Mouse (Mus musculus): ENCODE measurements at regions not wholly inside any gene's neighbourhood (a gene's known extent, or its start where the extent isn't known, plus 50 kb on each side); places are given as distances from the start of the nearest gene placed in this dataset.
A peak's percentile ranks its signal among the peaks of the same experiment; 100 is the strongest.

DNA sequence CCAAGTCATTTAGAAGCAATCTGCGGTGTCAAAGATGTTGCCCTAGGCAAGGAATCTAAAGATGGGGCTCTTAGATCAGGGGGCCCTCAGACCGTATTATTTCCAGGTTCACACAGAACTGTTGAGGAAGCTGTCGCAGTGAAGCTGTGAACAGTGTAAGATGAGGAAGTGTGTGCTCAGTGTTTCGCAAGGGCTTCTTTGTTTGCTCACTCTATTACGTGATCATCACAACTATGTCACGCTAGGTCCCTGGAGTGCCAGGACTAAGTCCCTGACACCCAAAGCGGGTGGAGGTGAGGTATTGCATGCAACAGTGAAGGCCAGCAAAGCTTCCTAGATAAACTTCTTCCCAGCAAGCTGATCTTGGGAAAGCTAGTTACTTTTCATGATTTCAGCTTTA is 254.4 kb downstream of the Hlx start:
- no peak for DNase-seq (ENCODE audit: low read depth, low spot score)

DNA sequence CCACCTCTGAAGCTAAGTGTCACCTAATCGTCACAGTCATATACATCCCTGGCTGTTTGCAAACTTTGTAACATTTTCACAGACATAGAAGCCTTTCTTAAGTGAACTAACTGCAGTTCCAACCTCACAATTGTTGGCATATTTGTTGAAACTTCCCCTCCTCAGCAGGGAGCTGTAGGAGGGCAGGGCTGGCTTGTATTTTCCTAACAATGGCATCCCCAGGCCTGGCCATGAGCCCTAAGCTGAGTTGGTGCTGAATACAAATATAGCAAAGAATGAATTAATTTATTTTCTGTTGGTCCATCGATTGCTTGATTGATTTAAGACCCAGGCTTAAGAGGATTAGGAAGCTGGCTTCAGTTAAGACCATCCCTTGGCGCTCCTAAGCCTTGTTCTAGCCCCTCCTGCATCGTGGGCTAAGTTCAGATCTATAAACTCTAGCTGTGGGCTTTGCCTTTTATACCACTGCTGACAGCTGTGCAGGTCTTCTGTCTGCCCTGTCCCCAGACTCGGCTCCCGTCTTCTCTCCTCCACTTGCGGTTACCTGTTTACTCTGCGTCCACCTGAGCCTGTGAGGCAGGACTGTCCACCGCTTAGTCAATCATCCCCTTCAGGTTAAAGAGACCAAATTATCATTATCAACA is 269.8 kb downstream of the Hlx start:
- no peak for DNase-seq (ENCODE audit: low read depth, low spot score)

DNA sequence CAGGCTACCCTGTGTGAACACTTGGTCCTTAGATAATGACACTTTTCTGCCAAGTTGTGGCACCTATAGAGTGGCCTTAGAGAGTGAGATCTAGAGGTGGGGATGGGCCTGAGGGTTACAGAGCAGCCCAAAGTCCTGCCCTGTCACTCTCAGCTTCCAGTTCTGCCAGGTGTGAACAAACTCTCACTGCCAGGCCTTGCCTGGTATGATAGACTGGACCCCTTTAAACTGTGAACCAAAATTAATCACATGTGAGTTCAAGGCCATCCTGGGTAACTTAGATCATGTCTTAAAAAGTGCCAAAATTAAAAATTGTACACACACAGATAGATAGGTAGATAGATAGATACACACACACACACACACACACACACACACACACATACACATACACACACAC is 271.0 kb downstream of the Hlx start:
- no peak for DNase-seq (ENCODE audit: low read depth, low spot score)

DNA sequence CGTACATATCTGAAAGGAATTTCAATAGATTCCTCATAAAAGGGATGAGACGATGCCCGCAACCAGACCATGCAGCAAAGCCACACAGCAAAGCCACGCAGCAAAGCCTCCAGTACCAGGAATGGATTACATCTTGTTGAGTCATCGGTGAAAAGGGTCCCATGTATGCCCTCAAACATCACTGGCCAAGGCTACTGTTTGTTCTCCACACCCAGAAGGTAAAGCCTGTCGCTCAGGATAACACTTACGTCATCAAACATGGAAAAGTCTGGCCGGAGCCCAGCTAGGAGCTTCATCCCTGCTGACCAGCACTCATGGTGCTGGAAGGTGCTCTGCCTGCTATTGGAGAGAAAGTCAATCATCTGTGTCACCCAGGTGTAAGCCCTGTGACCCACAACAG is 275.7 kb downstream of the Hlx start:
- DNase-seq (ENCODE audit: low read depth, low spot score): no peak

DNA sequence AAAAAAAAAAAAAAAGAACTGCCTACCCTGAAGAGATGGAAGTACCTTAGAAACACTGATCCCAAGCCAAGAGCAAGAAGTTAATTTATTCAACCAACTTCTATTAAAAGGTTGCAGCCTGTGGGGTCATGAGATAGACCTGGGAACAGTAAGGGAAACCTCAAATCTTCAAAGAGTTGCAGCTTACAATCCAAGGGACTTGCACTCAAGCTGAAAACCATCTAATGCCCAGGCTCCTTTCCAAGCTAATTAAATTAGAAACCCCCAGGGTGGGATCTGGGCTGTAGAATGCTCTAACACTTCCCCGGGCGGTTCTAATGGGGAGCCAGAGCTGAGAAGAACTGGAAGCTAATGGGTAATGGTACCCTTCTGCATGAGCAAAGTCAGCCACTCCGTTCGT is 278.0 kb downstream of the Hlx start:
- DNase-seq (ENCODE audit: low read depth, low spot score): no peak

DNA sequence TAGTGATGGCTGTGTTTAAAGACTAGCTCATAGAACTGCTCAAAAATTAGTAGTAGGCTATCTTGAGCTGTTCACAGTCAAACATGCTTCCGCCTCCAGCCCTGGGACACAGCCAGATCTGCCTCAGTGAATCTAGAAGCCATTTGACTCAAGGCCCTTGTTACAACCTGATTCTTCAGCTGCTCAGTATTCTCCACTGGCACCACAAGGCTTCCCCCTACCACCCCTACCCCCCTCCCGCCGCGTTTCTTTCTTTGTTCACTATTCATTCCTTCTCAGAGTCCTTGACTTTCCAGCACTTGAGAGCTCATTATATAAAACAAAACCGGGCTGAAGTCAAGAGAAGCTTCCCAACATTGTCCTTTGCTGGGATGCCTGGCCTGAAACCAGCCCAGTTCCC is 278.7 kb downstream of the Hlx start:
- DNase-seq (ENCODE audit: low read depth, low spot score): no peak

DNA sequence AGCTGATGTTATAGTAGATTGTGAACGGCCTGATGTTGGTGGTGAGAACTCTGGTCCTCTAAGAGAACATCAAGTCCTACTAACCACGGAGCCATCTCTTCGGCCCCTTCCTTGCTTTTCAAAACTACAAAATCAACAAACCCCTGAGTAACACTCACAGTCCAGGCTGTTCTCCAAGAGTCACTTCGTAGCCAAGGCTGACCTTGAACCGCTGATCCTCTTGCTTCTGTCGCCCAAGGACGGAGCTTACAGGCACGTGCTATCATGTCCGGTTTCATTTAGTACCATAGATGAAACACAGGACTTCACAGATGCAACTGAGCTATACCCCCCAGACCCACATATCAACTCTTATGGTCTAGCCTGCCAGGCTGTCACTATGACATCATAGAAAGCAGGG is 279.4 kb downstream of the Hlx start:
- no peak for DNase-seq (ENCODE audit: low read depth, low spot score)

DNA sequence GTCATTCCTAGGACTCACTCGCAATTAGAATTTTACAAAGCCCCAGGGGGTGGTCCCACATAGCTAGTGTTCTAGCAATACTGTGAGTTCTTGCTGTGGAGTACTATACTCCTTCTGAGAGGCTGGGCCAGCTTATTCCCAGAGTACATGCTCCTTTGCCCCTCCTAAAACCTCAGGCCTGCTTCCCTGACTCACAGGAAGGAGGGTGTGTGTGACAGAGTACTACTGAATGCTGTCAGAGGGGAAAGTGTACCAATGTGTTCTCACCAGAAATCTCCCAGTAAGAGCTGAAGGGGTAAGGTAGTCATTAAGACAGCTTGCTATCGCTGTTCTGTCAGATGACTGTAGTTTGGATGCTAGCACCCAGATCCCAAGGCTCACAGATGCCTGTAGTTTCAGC is 280.7 kb downstream of the Hlx start:
- no peak for DNase-seq (ENCODE audit: low read depth, low spot score)

DNA sequence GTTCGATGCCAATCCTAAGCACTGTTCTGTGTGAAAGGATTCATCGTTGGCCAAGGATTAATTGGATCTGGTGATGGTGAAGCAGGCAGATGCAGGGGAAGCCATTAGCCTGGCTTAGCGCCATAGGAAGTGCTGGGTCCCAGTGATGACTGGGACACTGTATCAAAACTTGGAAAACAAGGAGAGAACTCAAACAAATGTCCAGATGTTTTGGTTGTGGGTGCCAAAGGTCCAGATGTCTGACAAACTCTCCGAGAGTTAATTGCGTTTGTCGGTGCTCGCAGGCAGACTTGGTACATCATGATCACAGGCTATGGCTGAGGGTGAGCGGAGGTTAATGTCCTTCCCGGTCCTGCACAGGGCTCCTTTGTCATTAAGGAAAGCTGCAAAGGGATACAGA is 283.4 kb downstream of the Hlx start:
- DNase-seq (ENCODE audit: low read depth, low spot score): no peak

DNA sequence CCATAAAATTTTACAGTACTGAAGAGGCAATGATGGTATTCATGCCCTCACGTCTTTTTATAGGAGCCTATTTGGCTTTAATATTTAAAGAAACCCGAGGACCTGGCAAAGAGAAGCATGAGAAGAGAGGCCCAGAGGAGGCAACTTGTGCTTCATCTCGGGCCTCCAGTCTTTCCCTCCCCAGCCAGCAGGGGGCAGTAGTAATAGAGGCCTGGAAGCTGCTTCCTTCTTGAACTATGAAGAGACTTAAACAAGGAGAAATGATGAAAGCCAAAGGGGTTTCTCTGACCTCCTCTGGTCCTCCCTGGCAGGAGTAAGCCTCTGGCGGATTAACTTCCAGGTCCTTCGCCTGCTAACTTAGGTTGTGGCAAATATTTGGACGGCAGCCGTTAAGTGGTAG is 284.5 kb downstream of the Hlx start:
- DNase-seq (ENCODE audit: low read depth, low spot score): peak; percentile 56

DNA sequence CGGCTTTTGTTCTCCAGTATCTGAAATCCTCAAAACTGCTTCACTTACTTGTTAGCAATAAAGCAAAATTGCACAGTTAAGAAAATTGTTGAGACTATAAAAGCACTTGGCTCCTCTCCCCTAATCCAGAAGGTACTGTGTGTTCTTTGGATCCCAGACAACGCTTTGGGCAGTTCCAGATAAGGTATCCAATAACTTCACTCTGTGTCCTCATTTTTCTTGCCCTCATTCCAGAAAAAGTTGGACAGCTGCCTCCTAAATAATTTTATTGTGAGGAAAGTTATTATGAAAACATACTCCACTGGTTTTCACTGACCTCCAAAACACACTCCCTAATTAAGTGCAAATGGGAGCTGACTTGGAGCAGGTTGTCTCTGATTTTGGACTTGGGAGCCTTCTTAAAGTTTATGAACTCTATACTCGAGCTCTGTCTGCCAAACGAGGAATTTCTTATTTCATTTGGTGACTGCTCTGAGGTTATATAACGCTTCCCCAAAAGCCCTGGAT is 285.2 kb downstream of the Hlx start:
- no peak for DNase-seq (ENCODE audit: low read depth, low spot score)

DNA sequence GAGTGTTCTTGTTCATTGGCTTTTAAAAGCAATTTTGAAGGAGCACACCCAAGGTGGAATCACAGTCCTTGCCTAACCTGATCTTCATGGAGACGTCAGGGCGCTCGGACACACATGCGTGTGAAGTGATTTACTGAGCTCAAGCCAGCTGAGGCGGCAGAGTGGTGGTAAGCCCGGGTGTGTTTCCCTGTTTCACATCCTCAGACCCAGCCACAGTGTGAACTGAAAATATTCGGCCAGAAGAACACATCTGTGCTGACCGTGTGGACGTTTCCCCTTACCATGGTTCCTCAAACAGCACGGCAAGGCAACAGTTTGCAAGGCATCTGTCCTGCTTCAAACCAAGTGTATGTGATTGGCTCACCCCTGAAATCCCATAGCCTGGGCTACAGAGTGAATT is 288.2 kb downstream of the Hlx start:
- DNase-seq (ENCODE audit: low read depth, low spot score): no peak

DNA sequence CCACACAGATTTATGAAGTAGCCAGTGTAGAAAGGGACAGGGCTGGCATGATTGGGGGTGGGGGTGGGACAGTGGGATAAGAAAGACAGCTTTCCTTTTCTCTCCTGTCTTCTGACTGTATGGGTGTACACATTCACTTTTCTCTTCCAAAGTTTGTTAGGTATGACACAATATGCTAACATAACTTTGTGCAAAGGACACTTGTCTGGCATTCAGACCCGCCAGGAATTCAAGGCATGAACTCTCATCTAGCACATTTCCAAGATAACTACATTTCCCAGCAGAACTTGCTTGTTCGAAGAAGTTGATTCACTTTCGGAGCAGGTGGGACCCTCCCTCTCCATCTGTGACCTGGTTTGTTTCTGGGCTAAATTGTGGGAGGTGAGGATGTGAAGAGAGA is 289.7 kb downstream of the Hlx start:
- no peak for DNase-seq (ENCODE audit: low read depth, low spot score)

DNA sequence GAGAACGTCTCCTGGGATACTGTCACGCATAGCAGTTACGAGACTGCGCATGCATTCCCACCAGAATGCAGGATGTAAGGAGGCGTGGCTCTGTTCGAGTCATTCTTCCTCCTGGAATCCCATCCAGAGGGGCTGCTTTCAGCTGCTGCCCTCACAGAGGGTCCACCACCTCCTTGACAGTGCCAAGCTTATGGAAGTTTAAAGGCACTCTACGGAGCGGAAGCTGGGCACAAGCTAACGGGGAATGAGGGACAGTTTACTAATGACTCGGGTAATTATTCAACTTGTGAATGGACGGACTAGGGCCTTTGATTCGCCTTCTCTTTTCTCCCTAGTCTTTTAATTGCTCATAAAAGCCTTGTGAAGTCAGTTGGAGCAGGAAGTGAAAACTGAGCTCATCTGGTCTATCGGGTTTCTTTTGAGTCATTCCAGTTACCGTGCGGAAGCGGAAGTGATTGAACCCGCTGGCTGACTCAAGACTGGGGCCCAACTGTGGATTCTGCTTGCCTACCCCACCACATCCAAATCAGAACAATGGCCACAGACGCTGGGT is 291.3 kb downstream of the Hlx start:
- peak; percentile 67 for DNase-seq (ENCODE audit: low read depth, low spot score)

DNA sequence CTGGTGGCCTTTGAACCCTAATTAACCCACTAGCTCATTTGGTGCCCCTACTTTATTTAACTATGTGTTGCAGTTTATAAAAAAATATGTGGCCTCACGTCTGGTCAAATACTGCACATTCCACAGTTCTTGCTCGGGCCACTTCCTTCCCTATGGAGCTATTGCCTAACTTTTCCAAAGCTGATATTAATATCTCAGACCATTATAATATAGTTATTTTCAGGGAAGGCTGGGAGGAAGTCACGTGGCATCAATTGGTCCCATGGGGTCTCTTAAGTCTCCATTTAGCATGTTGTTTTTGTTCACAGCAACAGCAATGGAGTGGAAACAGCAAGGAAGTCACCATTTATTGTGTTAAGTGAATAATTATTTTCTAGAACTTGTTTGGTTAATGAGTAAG is 292.9 kb downstream of the Hlx start:
- no peak for DNase-seq (ENCODE audit: low read depth, low spot score)

DNA sequence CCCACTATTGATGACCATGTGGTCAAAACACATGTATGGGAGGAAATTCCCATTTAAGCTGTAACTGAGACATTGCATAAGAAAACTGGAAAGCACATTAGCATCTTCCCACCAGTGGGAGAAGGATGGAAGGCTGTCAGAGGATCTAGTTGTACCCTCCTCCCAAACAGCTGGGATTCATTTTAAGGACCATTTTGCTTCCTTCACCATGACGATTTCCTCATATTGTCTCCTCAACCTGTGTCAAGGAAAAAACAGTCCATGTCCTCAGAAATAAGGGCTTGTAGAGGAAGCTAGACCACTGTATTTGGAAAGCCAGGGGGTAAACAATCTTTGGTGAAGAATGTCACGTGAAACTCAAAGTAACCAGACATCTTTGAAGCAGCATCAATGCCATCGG is 296.0 kb downstream of the Hlx start:
- no peak for DNase-seq (ENCODE audit: low read depth, low spot score)

DNA sequence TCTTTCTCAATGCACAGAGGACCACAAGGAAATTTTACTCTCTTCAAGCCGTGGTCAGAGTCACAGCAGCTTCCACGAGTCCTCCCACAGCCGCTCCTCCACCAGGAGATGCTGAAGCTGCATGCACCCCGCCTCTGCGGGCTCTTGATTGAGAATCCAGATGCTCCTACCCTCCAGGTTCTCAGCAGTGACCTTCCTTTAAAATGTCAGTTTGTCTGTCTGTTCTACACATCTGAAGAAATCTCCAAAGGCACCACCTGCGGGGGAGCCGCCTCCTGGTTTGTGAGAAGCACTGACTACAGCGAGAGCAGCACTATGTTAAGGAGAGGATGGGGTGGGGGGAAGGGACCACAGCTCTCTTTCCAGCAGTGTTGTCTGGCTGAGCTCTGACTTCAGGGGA is 303.8 kb downstream of the Hlx start:
- no peak for DNase-seq (ENCODE audit: low read depth, low spot score)

DNA sequence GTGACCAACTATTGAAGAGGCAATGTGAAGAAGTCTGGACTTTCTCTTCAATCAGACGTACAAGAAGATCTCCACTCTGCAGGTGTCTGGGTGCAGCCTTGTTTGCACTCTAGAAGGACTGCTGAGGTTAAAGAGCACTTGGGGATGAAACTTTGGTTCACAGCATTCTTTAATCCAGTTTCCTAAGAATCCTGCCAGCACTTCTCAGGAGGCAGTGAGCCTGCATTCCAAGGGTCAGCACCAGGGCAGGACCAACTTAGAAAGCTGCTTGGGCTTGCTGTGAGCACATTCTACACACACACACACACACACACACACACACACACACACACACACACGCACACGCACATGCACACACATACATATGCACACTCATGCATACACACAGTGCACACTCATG is 304.4 kb downstream of the Hlx start:
- DNase-seq (ENCODE audit: low read depth, low spot score): no peak

DNA sequence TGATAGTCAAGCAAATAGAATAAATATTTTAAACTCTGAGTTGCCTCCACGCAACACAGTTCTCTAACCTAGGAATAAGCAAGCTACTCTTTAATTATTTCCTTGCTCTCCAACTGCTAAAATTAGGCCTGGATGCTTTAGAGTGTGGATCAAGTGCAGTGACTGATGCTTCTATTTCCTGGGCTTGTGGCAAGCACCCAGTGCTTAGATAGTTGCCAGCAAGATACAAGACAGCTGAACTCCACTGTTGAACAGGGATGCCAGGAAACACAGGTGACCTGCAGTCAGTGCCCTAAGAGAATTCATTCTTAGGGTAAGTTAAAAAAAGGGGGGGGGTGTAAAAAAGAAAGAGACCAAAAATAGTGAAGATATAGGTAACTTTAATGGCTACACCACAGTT is 306.7 kb downstream of the Hlx start:
- DNase-seq (ENCODE audit: low read depth, low spot score): no peak

DNA sequence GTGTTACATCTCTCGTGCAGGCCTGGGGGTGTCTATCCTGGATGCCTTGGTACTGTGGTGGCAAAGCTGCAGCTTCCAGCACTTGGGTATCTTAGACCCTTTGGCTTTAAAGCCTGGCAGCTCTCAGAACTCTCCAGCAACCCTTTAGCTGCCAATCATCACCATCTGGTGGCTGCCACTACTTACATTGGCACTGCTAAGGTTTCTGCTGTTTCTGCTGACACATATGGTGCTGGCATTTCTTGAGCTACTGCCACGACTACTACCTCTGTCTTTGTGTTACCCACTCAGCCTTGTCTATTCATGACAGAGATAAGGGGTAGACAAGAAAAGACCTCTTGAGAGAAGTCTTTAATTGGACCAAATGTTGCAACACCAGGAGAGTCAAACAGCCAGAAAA is 308.4 kb downstream of the Hlx start:
- DNase-seq (ENCODE audit: low read depth, low spot score): no peak

DNA sequence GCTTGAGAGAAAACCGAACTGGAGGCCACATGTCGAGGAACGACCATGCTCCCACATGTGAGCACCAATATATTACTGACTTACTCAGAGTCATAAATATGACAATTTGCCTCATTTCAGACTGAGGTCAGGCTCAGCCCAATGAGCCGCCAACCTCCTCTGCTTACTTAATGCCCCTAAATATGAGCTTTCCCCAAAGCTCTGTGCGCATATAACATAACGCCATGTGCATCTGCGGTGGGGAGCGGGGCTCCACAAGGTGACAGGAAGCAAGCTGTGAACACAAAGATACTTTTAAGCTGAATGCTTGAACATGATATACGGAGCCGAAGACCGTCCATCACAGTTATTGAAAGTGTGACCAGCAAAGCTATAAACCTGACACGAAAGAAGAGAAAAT is 319.8 kb downstream of the Hlx start:
- DNase-seq (ENCODE audit: low read depth, low spot score): no peak

DNA sequence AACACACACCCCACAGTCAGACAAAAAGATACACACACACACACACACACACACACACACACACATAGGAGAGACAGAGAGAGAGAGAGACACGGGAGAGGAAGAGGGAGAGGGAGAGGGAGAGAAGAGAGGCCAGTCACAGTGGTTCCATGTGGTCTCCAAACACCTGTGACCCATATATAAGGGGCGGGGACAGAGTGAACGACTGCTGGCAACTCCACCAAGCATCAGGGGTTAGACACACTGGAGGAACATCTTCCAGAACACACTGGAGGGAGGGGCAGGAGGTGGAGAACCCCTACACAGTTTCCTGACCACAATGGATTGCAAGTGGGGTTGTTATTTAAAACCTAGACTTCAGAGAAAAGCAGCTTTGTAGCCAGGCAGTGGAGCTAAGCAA is 321.4 kb downstream of the Hlx start:
- no peak for DNase-seq (ENCODE audit: low read depth, low spot score)

DNA sequence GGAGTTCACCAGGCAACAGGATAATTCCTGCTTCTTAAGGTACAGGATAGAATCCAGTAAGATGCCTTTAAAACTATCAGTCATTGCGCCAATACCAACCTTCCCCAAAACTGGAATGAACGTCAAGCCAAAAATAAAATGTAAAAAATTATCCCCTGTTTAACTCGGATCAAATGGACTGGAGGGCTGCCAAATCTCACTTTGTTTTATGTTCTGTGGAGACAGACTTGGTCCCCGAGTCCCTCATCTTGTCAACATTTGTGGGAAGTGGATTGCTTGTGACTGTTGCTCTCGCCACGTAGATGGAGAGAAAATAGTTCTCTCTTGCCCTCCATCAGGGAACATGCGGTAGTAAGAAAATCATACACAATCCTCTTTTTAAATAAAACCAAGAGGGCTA is 322.4 kb downstream of the Hlx start:
- no peak for DNase-seq (ENCODE audit: low read depth, low spot score)

DNA sequence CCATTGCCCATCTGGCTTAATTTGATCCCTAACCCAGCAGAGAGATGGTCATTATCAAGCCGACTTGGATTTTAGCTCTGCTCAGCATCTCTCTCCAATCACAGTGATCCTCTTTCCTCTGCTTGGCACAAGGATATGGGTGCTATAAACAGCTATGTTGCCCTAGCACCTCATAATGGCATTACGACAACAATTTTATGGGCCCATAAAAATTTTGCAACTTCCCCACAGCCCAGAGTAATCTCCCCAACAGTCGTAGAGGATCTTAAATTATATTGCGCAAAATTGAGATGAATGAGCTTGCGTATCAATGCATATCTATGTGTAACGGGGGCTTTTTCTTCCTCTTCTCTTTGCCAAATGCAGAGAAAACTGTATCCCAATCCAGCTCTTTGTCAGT is 329.4 kb downstream of the Hlx start:
- no peak for DNase-seq (ENCODE audit: low read depth, low spot score)
